Mouse (Mus musculus): Measurements from ENCODE around the gene Gm1553. TPM values are rescaled to one million over a fixed set of nuclear protein-coding genes. Genes with fewer than 3 reads are reported as not detected.

Gm1553 gene
- not detected in 2 replicates for polyA plus RNA-seq (2012; rRNA removed)

- DNase-seq (ENCODE audit: low read depth, low spot score) = no peak
- WGBS = 86% methylated on average over 2 of the region's 2 CpGs
These were observed at the start of gene Gm1553 for GRCm38 (mm10) chr10:82492518-82492917. Gene Gm1553, minus strand, starts transcription at chr10:82492618.

Other genes with a start within 250 kb of the Gm1553 start
- not detected in 2 replicates for gene 4932415D10Rik, start 176.0 kb downstream of the Gm1553 start, polyA plus RNA-seq (2012; rRNA removed)
- 0.12 and 0.37 TPM in 2 replicates for gene Gm4924, start 138.4 kb downstream of the Gm1553 start, polyA plus RNA-seq (2012; rRNA removed)
- gene 1190007I07Rik, start 130.6 kb upstream of the Gm1553 start, polyA plus RNA-seq (2012; rRNA removed) = 32.5 and 40.6 TPM in 2 replicates
- gene Tdg, start 137.2 kb upstream of the Gm1553 start, polyA plus RNA-seq (2012; rRNA removed) = 28.2 and 29.5 TPM in 2 replicates
- 0.29 and 1.3 TPM in 2 replicates for gene Glt8d2, start 198.0 kb upstream of the Gm1553 start, polyA plus RNA-seq (2012; rRNA removed)
- 6.7 and 9.0 TPM in 2 replicates for gene Hcfc2, start 203.5 kb upstream of the Gm1553 start, polyA plus RNA-seq (2012; rRNA removed)

All from large intestine, adult 2 months (tissue).